Mouse (Mus musculus) forebrain, embryonic 11.5 days (tissue): ENCODE measurements around the gene Methig1. TPM values are rescaled to one million over a fixed set of nuclear protein-coding genes. Genes with fewer than 3 reads are reported as not detected.

Source experiments
- ATAC-seq: fragments of 200-750 bp; cut with Nextera tagmentation; replicated peaks from 2 replicates; pipeline ENCODE4 v1.8.0; 2017; ENCODE audit warnings: moderate TSS enrichment; ENCODE audit not compliant: low FRiP score
- DNase-seq: peaks from one replicate; pipeline ENCODE4 v3.0.0-alpha.2; 2017; ENCODE audit warnings: low spot score
- H3K27ac ChIP-seq: fragments of 300-500 bp; sonication (generic); 2 replicates; pipeline ENCODE4 v1.5.1; 2014; ENCODE audit warnings: low read depth, low read length
- H3K27me3 ChIP-seq: fragments of 300-500 bp; sonication (generic); 2 replicates; pipeline ENCODE4 v1.6.1; 2014; ENCODE audit warnings: mild to moderate bottlenecking, low read length, mixed read lengths; ENCODE audit not compliant: control insufficient read depth, insufficient read depth
- H3K36me3 ChIP-seq: fragments of 300-500 bp; sonication (generic); 2 replicates; pipeline ENCODE4 v1.6.1; 2014; ENCODE audit warnings: mild to moderate bottlenecking, low read length, moderate library complexity, mixed read lengths; ENCODE audit not compliant: control insufficient read depth, insufficient read depth
- H3K4me1 ChIP-seq: fragments of 300-500 bp; sonication (generic); replicated peaks from 2 replicates; pipeline ENCODE4 v1.6.1; 2014; ENCODE audit warnings: low read length, mixed read lengths; ENCODE audit not compliant: control insufficient read depth, insufficient read depth
- H3K4me2 ChIP-seq: fragments of 300-500 bp; sonication (generic); 2 replicates; pipeline ENCODE4 v1.6.1; 2014; ENCODE audit warnings: low read depth, mild to moderate bottlenecking, low read length, moderate library complexity, mixed read lengths; ENCODE audit not compliant: severe bottlenecking
- H3K4me3 ChIP-seq: fragments of 300-500 bp; sonication (generic); 2 replicates; pipeline ENCODE4 v1.5.1; 2014; ENCODE audit warnings: low read depth, low read length
- H3K9ac ChIP-seq: fragments of 300-500 bp; sonication (generic); 2 replicates; pipeline ENCODE4 v1.6.1; 2014; ENCODE audit warnings: low read length
- H3K9me3 ChIP-seq: fragments of 300-500 bp; sonication (generic); 2 replicates; pipeline ENCODE4 v1.6.1; 2016; ENCODE audit warnings: low read length, mixed read lengths; ENCODE audit not compliant: control insufficient read depth
- WGBS: fragments of 180-500 bp; shearing (Covaris S2); extraction: QIAGEN DNeasy Blood & Tissue Kit; methylation state at CpG from one replicate; pipeline ENCODE4 v1.1.7; 2014; 5-methylcytosine and 5-hydroxymethylcytosine counted together
- polyA plus RNA-seq: library from polyadenylated mRNA; unstranded; fragments of >200 nt; fragmentation: Nextera tagmentation; extraction: Ambion mirVana; gene quantifications from 2 replicates; pipeline ENCODE4 v1.2.1, GENCODE M21; 2014

Gene Methig1
- polyA plus RNA-seq, 1 experiment from 2014 or later: not detected

DNA sequence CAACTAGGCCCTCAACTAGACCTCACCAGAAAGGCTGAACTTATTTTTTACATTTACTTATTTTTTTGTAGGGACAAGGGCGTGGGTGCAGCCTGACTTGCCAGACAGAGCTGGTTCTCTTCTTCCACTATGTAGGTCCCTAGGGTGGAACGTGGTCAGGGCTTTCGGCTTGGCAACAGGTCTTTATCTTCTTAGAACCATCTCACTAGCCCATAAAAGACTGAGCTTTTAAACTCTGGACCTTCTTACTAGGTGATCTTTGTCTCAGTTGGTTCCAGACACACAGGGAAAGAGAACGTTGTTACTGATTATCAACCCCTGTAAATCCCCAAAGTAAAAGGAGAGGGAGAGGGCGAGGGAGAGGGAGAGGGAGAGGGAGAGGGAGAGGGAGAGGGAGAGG is 60.4 kb downstream of the Methig1 start:
- no peaks in the 10 kb centered on the region for H3K27me3 ChIP-seq
- ATAC-seq (no peak), DNase-seq (no peak)
- WGBS: 84% methylated on average over 4 of the region's 5 CpGs
- H3K36me3 ChIP-seq: no peaks in the 10 kb centered on the region; the same call in 1 of the 2 replicates
- no peaks in the 10 kb centered on the region for H3K9me3 ChIP-seq
- H3K27ac ChIP-seq: no peak overlapping the region
- H3K4me2 ChIP-seq: no peak overlapping the region
- H3K4me1 ChIP-seq: no peaks in the 10 kb centered on the region
- no peak overlapping the region for H3K4me3 ChIP-seq
- H3K9ac ChIP-seq: no peak overlapping the region

DNA sequence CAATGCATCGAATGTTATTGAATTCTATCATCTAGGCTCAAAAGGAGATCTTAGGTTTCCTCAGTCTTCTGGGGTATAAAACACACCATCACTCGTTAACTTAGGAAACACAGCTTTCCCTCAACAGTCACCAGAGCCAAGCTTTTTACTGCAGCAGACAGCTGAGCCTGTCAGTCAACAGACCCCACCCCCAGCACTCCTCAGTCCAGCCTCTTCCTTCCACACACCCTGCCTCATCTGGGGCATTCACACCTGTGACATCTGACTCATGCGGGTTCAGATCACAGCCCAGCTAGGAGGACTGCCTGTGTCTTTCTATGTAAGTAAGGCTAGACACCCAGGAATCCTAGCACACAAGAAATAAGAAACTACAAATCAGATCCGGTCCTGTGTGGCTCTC is 61.1 kb downstream of the Methig1 start:
- Histone ChIP-seq H3K4me2 (no peak overlapping the region), H3K4me3 (no peak overlapping the region), H3K27me3 (no peaks in the 10 kb centered on the region), H3K9ac (no peak overlapping the region), H3K36me3 (no peaks in the 10 kb centered on the region; the same call in 1 of the 2 replicates), H3K9me3 (no peaks in the 10 kb centered on the region), H3K27ac (no peak overlapping the region), H3K4me1 (no peaks in the 10 kb centered on the region)
- WGBS: 77% methylated on average over 4 of the region's 4 CpGs
- DNase-seq (no peak), ATAC-seq (no peak)

DNA sequence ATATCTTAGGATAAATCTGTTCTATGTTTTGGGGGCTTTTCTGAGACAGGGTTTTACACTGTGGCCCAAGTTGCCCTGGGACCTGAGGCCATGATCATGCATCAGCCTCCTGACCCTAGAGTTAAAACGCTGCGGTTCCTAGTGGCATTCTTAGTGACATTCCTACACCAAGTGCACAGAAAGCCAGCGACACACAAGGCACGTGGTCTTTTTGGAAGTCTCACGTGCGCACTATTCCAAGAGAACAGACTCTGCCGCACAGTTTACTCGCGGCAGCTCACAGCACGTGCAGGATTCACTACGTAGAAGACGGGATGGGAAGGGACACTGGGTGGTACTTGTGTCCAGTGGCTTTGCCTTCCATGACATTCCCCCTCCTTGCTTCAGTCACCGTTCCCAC is 62.0 kb downstream of the Methig1 start:
- ATAC-seq (no peak), DNase-seq (no peak)
- H3K4me3 ChIP-seq: no peak overlapping the region
- H3K36me3 ChIP-seq: no peaks in the 10 kb centered on the region; the same call in 1 of the 2 replicates
- no peak overlapping the region for H3K4me2 ChIP-seq
- no peaks in the 10 kb centered on the region for H3K4me1 ChIP-seq
- 98% methylated on average over 13 of the region's 13 CpGs for WGBS
- H3K9me3 ChIP-seq: no peaks in the 10 kb centered on the region
- H3K9ac ChIP-seq: no peak overlapping the region
- H3K27ac ChIP-seq: no peak overlapping the region
- H3K27me3 ChIP-seq: no peaks in the 10 kb centered on the region

DNA sequence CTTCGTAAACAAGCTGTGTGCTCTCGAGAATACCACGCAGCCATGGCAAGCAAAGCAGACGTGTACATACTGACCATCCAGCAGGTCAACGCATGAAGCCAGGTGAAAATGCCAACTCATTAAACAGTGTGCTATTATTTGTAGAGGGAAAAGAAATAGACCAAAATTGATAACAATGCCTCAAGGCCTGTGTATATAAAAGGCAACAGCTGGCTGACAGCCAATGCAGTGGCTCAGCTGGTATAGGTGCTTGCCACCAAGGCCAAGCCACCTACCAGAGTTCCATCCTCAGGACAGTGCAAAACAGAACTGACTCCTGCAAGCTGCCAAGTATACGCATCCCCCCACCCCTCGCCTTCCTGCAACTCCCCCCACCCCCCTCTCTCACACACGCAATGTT is 62.7 kb downstream of the Methig1 start:
- ATAC-seq (no peak), DNase-seq (no peak)
- H3K4me1 ChIP-seq: no peaks in the 10 kb centered on the region
- H3K27me3 ChIP-seq: no peaks in the 10 kb centered on the region
- H3K4me3 ChIP-seq: no peak overlapping the region
- no peaks in the 10 kb centered on the region for H3K9me3 ChIP-seq
- WGBS: 90% methylated on average over 8 of the region's 8 CpGs
- H3K4me2 ChIP-seq: no peak overlapping the region
- no peaks in the 10 kb centered on the region for H3K36me3 ChIP-seq
- no peak overlapping the region for H3K27ac ChIP-seq
- H3K9ac ChIP-seq: no peak overlapping the region

DNA sequence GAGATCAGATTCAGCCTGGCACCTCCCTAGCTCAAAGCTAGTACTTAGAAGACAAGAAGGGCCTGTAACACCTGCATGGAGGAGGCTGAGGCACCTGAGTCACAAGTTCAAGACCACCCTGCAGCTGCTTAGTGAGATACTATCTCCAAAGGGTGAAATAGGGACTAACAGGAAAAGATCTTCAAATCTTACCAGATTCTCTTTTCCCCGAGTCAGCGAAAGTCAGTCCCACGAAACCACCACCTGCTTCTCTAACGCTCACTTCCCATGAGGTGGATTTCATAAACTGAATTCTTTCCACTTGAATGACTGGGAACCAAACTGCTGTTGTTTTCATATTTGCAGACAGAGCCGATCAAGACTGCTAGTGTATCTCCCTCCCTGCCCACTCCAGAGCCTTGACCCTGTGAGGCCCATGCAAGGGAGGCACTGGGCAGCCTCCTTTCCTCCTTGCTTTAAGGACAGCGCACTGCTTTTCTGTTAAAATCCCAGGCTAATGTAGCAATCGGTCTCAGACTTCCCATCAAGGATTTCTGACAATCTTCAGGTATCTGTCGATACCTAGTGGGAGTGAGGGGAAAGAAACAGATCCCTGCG is 65.0 kb downstream of the Methig1 start:
- Histone ChIP-seq H3K27ac (no peak overlapping the region), H3K36me3 (no peaks in the 10 kb centered on the region), H3K4me2 (no peak overlapping the region), H3K9ac (no peak overlapping the region), H3K9me3 (no peaks in the 10 kb centered on the region), H3K4me1 (peaks cover 9% of the 10 kb centered on the region), H3K4me3 (no peak overlapping the region), H3K27me3 (no peaks in the 10 kb centered on the region)
- ATAC-seq: no peak
- 88% methylated on average over 9 of the region's 9 CpGs for WGBS
- DNase-seq: no peak

DNA sequence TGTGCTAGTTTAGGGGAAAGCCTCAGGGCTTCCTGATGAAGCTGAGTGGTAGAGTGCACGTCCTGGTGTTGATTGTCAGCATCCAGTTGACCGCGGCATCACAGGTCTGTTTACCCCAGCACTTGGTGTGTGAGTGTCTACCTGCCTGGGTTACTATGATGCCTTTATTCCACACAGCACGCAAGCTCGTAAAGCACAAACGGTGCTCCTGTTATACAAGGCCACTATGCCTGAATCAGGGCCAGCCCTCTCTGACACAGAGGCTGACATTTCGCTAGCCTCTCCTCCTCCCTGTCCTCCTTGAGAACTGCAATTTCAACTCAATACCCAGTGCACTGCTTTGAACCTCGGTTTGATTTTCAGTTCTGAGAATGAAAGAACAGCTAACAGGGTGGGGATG is 66.4 kb downstream of the Methig1 start:
- no peaks in the 10 kb centered on the region for H3K9me3 ChIP-seq
- no peak overlapping the region for H3K27ac ChIP-seq
- H3K4me2 ChIP-seq: no peak overlapping the region
- no peak overlapping the region for H3K4me3 ChIP-seq
- DNase-seq (no peak), ATAC-seq (no peak)
- peaks cover 12% of the 10 kb centered on the region for H3K4me1 ChIP-seq
- H3K27me3 ChIP-seq: peaks cover 8% of the 10 kb centered on the region
- H3K36me3 ChIP-seq: no peaks in the 10 kb centered on the region
- no peak overlapping the region; the same call in 1 of the 2 replicates for H3K9ac ChIP-seq
- 76% methylated on average over 8 of the region's 8 CpGs for WGBS

DNA sequence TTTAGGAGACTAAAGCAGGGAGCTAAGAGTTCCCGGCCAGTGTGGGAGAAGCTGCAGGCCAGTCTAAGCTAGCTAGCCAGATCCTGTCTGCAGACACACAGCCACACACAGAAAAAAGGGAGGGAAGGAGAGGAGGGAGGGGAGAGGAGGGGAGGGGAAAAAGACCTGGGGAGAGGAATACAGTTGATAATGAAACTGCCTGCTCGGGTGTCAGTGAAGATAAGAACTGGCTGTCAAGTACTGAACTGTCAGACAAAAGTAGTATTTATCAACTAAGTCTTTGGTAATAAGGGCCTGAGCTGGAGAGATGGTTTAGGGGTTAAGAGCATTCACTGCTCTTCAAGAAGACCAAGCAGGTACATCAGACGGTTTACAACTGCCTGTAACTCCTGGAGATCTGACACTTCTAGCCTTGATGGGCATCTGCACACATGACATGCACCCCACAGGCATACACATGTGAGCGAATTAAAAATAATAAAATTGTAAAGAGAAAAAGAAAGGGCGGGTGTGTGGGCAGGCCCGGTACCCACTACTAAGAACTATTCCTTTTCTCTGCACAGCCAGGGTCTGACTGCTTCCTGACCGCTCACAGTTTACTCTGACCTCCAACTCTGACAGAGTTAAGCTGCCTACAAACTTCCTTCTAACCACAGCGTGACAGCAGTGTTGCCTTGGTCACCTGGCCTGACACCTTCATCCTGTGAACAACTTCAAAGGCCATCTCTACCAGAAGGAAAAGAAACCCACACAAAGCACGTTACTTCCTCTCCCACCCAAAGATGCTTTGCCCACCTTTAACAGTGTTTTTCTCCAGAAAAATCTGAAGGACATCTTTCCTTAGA is 67.2 kb downstream of the Methig1 start:
- Histone ChIP-seq H3K9me3 (no peaks in the 10 kb centered on the region), H3K27ac (no peak overlapping the region), H3K4me2 (no peak overlapping the region), H3K27me3 (peaks cover 16% of the 10 kb centered on the region), H3K36me3 (no peaks in the 10 kb centered on the region), H3K4me3 (no peak overlapping the region), H3K9ac (no peak overlapping the region; the same call in 1 of the 2 replicates), H3K4me1 (peaks cover 12% of the 10 kb centered on the region)
- DNase-seq (no peak), ATAC-seq (no peak)
- WGBS: 70% methylated on average over 9 of the region's 9 CpGs

DNA sequence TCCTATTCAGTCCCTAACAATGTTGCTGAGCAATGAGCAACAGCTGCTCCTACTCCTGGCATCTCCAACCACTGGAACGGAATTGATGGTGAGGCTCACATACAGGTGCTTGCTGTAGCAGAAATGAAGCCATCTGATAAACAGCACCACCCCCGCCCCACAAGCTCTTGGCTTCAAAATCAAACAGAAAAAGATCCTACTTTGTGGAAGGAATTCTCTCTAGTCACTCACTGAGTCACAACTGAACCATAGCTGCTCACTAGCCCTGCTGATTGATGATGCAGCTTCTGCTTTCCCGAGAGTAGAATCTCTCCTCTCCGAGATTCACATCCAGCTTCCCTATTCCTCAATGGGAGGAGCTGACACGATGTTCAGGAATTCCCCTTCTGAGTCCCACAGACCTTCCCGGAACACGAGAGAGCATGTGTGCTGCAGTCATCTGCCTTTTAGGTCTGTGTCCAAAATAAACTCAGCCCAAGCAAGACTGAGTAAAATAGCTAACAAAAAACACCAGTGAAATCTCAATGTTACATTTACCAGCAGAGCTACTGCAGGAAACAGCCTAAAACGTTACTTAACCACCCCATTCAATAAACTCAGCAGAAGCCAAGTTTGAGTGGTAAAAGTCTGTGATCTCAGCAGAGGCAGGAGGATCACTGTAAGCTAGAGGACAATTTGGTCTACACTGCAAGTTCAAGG is 68.3 kb downstream of the Methig1 start:
- H3K9me3 ChIP-seq: no peaks in the 10 kb centered on the region
- peak overlapping the region; percentile 96; the same call in 1 of the 2 replicates for H3K4me3 ChIP-seq
- DNase-seq: no peak
- peak overlapping the region; percentile 69 for H3K4me2 ChIP-seq
- peaks cover 12% of the 10 kb centered on the region for H3K4me1 ChIP-seq
- WGBS: 61% methylated on average over 8 of the region's 8 CpGs
- peak overlapping the region; percentile 23; the same call in 1 of the 2 replicates for H3K9ac ChIP-seq
- H3K36me3 ChIP-seq: no peaks in the 10 kb centered on the region
- H3K27me3 ChIP-seq: peaks cover 19% of the 10 kb centered on the region
- no peak overlapping the region for H3K27ac ChIP-seq
- ATAC-seq: no peak
